Mouse (Mus musculus) urinary bladder, postnatal 14 days (tissue): Measurements from ENCODE around the gene Bcl11a.

Experiments used
- DNase-seq: peaks from one replicate; pipeline ENCODE4 v3.0.0; 2021; ENCODE audit warnings: low spot score

Gene Bcl11a

DNA sequence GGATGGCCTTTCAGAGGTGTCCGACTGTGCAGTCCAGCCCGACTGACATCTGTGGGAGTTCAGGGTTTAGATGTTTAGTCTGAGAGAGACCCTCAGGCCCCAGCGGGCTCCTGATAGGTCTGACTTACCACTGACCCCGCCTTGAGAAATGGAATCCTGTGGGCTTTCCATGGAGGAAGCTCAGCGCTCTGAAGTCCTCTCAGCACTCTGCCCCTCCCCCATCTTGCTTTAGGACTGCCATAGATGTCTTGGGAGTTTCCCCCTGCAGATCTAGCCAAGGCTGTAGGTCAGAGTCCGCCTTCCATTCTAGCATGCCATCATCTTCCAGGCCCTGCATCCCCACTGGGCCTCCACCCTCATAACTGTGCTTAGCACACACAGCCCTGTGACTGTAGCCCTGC, 131.1 kb downstream of the Bcl11a start:
- DNase-seq = no peak

DNA sequence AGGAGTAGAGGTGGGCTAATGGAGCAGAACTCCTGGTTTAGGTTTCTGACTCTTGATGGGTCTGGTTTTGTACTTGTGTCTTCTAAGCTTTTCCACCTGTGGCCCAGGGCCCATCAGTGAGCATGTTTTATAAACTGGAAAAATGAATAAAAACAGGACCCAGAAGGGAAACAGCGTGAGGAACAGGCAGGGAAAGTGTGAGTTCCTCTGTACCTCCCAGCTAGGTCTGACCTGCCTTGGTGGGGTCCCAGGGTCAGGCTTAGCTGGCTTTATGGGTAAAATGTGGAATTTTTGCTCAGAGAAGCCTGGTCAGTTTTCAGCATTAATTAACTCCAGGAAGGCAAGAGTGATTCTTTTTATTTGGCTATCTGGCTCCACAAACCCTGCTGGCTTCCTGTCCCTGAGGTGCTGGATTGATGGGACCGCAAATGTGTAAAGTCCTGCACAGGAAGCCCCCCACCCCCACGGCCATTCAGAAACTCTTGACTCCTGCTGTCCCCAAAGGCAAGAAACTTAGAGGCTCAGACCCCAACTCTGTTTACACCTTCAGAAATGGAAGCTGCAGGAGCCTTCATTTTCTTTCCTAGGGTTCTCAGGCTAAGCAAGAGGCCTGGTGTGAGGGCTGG, 136.8 kb downstream of the Bcl11a start:
- DNase-seq = no peak

DNA sequence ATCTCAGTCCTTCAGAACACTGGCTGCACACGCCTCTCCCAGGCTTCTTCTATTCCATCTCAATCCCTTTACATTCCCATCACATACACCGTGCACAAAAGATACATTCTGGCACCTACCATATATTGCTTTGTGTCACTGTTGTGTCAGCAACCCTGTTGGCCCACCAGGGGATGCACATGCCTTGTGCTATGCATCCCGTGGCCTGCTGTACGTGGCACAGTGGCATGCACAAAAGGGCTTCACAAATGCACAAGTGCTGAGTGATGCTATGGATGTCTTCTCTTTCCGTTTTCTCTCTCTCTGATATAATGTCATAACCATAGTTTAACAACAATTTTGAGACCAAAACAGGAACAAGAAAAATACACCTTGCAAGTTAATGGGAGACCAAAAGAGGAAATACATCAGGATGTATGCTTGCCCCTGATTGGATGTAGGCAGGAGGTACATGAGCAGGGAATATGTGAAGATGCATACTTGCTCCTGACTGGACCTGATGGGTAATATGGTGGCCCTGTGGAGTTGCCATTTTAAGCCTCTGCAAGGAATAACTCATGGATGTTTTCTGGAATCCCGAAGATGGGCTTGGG, 140.0 kb downstream of the Bcl11a start:
- no peak for DNase-seq

DNA sequence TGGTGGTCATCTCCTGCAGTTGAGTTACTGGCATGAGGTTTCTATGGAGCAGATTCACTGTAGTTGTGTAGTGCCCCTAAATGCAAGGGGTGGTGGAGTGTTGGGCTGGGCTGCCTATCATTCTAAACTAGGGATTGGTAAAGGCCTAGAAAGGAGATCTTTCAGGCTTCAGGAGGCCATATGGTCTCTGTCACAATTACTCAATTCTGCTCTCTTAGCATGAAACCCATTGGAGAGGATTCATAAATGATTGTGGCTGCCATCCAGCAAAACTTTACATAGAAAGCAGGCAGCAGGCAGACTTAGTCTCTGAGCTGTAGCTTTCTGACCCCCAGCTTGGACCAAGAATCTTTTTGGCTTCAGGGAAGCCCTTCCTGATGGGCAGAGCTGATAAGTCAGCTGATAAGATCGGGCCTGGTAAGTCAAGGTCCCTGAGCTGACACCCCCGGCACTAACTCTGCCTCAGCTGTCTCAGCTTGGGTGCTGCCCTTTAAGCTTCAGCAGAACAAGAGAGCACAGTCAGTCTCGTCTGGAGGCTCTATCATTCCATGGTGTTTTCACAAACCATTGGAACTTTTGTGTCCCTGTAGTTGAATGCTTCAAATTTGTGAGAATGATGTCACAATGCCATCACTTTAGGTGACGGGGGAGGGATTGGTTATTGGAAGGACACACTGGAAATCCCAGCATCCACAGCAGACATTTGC, 143.9 kb downstream of the Bcl11a start:
- no peak for DNase-seq
